Mouse (Mus musculus) gastrocnemius, postnatal 14 days (tissue): ENCODE data around the gene Cebpb. TPM values are rescaled to one million over a fixed set of nuclear protein-coding genes. Genes with fewer than 3 reads are reported as not detected.

Experiments used
- DNase-seq: peaks from one replicate; pipeline ENCODE4 v3.0.0; 2021; ENCODE audit warnings: mixed read lengths
- intact Hi-C: fragments of 180-260 bp; cut with DNase I; formaldehyde crosslinking; loops from one replicate; pipeline ENCODE4 v1.15.1; 2025; ENCODE audit warnings: low total_unique reads
- long read RNA-seq, 2 experiments: library from polyadenylated mRNA; stranded (forward); transcript quantifications; one replicate each; pipeline ENCODE4 v2.0.0; 2021
- total RNA-seq, 2 experiments: library from RNA; stranded (reverse); gene quantifications; 2 replicates each; pipeline ENCODE4 v1.2.3; 2021

Cebpb gene
- total RNA-seq = 100 to 1,000 TPM in 1 of 2 experiments, 10 to 100 TPM in 1; 66.9 to 120 TPM
- long read RNA-seq, experiment 1, transcript Cebpb-201 (1 exons, 1,504 nt) = major isoform, 529 of 529 reads
- long read RNA-seq, experiment 1, partial matches to known transcripts = 0 of 529 reads
- long read RNA-seq, experiment 1, other reads (novel, unspliced or antisense) = 0 of 529 reads
- long read RNA-seq, experiment 2, transcript Cebpb-201 (1 exons, 1,504 nt) = major isoform, 649 of 649 reads
- long read RNA-seq, experiment 2, partial matches to known transcripts = 0 of 649 reads
- long read RNA-seq, experiment 2, other reads (novel, unspliced or antisense) = 0 of 649 reads

DNA sequence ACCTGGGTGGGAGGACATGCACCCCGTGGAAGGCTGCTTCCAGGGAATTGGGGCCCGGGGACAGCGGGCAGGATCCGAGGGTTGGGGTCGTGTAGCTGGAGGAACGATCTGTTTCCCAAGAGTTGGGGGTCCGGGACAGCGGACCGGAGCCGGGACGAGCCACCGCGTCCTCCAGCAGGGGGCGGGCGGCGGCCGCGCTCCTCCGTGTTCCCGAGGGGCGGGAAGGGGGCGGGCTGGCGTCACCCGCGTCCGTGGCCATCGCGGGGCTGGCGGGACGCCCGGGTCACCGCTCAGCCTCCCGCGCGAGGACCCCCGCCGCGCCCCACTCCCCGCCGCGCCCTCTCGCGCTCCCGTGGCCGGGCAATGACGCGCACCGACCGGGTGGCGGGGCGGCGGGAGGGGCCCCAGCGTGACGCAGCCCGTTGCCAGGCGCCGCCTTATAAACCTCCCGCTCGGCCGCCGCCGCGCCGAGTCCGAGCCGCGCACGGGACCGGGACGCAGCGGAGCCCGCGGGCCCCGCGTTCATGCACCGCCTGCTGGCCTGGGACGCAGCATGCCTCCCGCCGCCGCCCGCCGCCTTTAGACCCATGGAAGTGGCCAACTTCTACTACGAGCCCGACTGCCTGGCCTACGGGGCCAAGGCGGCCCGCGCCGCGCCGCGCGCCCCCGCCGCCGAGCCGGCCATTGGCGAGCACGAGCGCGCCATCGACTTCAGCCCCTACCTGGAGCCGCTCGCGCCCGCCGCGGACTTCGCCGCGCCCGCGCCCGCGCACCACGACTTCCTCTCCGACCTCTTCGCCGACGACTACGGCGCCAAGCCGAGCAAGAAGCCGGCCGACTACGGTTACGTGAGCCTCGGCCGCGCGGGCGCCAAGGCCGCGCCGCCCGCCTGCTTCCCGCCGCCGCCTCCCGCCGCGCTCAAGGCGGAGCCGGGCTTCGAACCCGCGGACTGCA, at the start of gene Cebpb:
Gene Cebpb, plus strand, starts transcription at position 418 of the 954 bp plus-strand sequence.
- intact Hi-C loops = loop anchor here (5.0 to 10.0 kb wide), 2 partner anchors 74 to 316 kb away; no protein-coding TSS in a partner anchor
- peak; percentile 87 for DNase-seq

DNA sequence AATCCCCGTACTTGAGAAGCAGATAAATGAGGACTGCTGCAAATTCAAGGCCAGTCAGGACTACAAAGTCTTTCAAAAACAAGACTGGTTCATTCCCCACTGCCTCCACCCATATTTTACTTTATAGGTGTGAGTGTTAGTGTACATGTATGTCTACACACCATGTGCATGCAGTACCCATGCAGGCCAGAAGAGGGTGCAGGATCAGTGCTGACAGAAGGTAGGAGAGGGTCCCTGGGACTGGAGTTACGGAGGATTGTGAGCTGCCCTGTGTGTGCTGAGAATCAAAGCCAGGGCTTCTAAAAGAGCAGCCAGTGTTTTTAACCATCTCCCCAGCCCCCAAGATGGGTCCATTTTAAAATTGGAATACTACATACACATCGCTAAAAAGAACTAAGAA, 48.4 kb upstream of the Cebpb start:
- DNase-seq = no peak
- intact Hi-C loops = loop anchor here (5.0 kb wide), 2 partner anchors 37 to 257 kb away; no protein-coding TSS in a partner anchor

GRCm38 (mm10) chr2:167641337-167641736, 47.4 kb upstream of the Cebpb start:
- DNase-seq = peak; percentile 59

GRCm38 (mm10) chr2:167642164-167642563, 46.6 kb upstream of the Cebpb start:
- intact Hi-C loops = loop anchor here (5.0 kb wide), 2 partner anchors 35 to 255 kb away; no protein-coding TSS in a partner anchor
- DNase-seq = peak; percentile 4

More at GRCm38 (mm10) chr2:167641337-167641736, 47.4 kb upstream of the Cebpb start:
- intact Hi-C loops = loop anchor here (5.0 kb wide), 2 partner anchors 36 to 256 kb away; no protein-coding TSS in a partner anchor

DNA sequence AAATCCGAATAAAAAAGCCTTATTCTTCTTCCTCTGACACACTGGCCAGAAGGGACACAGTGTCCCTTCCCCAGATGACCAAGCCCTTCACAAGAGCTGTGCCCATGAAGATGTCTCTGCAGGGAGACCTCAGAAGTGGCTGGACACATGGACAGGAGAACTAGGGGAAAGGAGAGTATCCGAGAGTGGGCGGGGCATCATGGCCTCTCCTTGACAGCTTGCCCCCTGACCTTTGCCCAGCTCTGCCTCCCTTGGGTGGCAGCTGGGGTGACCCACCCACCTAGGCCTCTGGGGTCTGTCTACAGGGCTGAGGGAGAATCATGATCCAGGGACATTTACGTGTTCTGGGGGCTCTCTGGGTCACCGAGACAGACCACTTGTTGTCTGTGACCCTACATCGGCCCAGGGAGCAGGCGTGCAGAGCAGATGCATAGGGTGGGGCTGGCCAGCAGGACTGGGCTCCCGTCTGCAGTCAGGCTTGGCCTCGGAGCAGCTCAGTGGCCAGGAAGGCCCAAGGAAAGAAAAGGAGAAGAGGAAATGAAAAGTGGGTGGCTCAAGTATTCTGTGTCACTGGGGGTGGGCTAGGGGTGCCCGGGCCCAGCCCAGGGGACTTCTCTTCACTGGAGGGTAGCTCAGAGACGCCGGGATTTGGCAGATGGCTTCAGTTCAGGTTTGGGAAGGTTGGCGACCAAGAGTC, 45.2 kb upstream of the Cebpb start:
- intact Hi-C loops = loop anchor here (5.0 kb wide), 2 partner anchors 34 to 254 kb away; no protein-coding TSS in a partner anchor
- peak; percentile 4 for DNase-seq

DNA sequence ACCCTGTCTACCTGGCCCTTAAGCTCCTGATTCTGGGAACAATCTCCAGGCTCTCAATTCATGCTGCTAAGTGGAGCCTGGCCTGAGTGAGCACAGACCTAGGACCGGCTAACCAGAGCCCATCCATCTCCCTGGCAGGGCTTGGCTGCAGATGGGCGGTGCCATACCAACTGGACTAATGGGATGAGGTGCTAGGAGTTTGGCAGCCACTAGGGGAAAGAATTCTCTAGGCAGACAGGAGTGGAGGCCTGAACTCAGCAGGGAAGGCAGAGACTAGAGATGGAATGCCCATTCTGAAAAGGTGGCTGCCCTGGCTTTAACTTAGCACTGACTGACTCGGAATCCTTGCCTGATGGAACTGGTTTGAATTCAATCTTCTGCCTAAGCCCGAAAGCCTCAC, 42.3 kb upstream of the Cebpb start:
- intact Hi-C loops = no loop called here
- DNase-seq = no peak

DNA sequence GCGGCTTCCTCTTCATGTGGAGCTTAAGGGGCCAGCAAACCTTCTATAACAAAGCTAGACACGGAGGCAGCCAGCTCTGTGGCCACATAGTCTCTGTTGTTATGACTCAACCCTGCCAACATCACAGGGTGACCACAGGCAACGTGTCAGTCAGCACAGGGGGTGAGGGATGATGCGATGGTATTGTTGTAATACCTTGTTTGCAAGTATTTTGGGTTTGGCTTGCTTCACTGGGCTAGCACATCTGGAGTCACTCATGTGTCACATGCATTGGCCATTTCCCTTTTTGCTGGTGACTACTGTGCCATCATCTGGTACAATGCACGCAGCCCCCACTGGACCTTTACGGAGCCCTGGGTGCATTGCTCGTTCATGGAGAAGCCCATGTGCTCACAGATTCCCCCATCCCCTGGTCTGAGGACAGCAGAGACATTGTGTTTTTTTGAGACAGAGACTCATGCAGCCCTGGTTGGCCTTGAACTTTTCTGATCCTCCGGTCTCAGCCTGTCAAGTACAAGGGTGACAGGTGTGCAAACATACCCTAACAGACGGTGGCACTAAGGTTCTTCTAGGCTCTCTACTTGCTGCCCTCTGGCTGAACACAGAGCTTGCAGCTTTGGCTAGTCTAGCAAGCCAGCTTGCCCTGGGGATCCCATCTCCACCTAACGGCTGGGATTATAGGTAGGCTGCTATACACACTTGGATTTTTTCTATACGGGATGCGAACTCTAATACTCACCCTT, 39.3 kb upstream of the Cebpb start:
- intact Hi-C loops = no loop called here
- no peak for DNase-seq

- DNase-seq = peak; percentile 2
- intact Hi-C loops = no loop called here
Measured at GRCm38 (mm10) chr2:167651622-167652021, 37.1 kb upstream of the Cebpb start.

DNA sequence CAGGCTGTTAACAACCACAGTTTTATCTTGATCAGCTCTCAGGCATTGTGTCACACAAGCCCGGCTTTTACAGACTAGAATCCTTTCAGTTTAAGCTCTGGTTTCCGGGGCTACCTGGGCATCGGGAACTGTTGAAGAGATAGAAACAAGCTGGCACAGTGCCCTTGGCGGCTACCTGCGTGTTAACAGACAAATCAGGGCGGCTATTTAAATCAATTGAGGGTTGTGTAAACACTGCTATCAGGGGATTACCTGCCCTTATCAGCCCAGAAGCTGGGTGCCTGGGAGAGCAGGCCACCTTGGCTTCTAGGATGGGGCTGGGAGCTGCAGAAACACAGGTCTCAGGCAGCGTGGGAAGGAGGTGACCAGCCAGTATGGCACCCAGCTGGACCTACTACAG, 36.0 kb upstream of the Cebpb start:
- peak; percentile 2 for DNase-seq
- intact Hi-C loops = no loop called here

DNA sequence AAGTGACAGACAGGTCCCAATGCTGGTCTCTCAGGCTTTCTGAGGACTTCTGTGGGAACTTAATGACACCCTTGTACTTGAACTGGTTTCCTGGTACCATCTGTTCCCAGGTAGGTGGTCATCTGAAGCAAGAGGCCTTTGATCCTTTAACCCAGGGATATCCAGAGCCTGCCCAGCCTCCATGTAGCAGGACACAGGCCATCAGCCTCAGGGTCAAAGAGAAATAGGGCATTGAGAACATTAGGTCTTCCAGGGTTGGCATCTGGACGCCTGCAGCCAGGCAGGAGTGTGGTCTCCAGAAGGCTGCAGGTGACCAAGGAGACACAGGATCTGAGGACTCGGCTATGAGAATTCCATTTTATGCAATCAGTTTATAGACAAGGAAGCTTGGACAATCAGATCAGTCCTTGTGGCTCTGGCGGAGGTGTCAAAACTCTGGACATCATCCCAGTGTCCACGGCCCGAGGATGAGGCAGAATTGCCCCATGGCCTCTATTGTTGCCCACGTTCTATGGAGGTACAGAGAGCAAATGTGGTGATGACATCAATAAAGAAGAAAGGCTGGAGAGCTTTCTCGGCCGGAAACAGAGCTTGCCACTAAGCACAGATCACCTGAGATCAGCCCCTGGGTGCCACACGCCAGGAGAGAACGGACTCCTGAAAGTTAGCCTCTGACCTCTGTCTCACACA, 33.7 kb upstream of the Cebpb start:
- no peak for DNase-seq

GRCm38 (mm10) chr2:167656629-167657478, 31.9 kb upstream of the Cebpb start:
- intact Hi-C loops = no loop called here
- peak; percentile 39 for DNase-seq

More for the DNA sequence above, 33.7 kb upstream of the Cebpb start:
- intact Hi-C loops = no loop called here

DNA sequence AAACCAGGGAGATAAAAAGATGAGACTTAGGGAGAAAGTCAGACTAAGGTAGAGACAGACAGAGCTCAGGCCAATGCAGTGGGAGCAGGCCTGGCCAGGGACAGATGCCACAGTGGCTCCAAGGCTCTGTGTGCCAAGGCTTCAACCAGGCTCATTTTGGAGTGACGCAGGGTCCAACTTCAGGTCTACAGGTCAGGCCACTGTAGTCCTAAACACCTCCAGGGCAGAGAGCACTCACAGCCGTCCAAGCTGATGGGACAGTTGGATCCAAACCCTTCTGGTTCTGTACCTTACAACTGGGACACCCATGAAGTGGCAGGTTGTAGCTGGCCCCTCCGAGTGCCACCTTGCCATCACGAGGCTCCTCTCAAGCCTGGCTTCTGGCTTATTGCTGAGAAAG, 30.7 kb upstream of the Cebpb start:
- intact Hi-C loops = no loop called here
- DNase-seq = no peak

DNA sequence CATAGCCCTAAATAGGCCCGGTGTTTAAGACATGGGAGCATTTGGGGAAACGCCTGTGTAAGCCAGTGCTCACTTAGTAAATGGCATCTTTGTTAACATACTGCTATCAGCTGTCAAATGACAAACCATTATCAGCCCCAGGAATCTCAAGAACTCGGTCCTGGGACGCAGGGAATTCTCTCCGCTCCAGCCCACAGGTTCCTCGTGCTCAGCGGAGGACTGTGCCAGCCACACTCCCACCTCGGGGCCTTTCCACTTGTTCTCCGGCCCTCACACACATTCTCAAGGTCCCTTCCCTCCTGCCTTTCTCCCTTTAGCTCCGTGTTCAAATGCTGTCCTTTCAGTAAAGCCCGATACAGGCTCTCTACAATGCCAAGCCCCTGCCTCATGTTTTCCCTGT, 30.0 kb upstream of the Cebpb start:
- no peak for DNase-seq
- intact Hi-C loops = no loop called here

DNA sequence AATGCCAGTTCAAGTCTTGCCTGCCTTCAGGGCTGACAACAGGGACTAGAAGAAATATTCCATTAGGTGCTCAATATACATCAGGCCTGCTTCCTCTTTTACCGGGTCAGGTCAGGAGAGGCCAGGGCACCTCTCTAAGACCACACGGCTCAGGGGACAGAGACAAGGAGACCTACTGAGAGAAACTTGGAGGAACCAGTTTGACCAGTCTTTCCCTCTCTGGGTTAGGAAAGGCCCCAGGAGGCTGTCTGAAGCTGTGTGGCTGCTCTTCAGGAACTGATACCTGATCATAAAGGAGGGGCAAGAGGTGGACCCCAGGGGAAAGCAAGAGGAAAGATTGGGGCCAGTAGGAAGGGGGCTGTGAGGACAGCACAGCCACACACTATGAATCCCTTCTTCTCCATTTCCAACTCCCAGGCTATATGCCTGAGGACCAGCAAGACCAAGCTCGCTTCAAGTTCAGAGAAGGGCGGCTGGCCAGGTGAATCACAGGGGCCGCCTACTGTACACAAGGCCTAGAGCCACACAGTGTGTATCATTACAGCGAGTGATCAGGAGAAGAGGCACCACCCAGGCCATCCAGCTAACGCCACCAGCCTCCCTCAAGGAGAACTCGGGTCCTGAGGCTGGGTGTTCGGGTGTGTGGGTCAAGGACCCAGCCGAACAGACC, 29.4 kb upstream of the Cebpb start:
- no peak for DNase-seq
- intact Hi-C loops = no loop called here

GRCm38 (mm10) chr2:167659847-167660610, 28.7 kb upstream of the Cebpb start:
- intact Hi-C loops = no loop called here
- DNase-seq = peak; percentile 71

DNA sequence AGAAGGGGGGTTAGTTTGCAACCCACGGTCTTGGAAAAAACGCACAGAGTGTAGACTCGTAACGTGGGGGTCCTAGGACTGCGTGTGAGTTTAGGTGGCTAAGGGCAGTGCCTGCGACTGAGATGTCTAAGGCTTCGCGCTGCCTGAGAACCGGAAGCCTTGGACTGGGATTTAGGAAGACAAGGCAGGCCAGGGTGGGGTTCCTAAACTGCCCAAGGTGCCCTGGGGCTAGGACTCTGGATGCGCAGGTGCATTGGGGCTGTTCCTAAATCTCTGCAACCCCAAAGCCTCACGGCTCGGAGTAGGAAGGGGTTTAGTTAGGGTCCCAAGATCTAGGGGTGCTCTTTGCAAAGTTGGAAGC, 28.1 kb upstream of the Cebpb start:
- DNase-seq = no peak
- intact Hi-C loops = no loop called here
